Mouse (Mus musculus): ENCODE data around the gene Smdt1.
"Not testable (repeated sequence)": the region's sequence is repeated elsewhere in the genome, so short reads cannot be mapped to it uniquely, and the experiment has no call there.

Gene Smdt1

DNA sequence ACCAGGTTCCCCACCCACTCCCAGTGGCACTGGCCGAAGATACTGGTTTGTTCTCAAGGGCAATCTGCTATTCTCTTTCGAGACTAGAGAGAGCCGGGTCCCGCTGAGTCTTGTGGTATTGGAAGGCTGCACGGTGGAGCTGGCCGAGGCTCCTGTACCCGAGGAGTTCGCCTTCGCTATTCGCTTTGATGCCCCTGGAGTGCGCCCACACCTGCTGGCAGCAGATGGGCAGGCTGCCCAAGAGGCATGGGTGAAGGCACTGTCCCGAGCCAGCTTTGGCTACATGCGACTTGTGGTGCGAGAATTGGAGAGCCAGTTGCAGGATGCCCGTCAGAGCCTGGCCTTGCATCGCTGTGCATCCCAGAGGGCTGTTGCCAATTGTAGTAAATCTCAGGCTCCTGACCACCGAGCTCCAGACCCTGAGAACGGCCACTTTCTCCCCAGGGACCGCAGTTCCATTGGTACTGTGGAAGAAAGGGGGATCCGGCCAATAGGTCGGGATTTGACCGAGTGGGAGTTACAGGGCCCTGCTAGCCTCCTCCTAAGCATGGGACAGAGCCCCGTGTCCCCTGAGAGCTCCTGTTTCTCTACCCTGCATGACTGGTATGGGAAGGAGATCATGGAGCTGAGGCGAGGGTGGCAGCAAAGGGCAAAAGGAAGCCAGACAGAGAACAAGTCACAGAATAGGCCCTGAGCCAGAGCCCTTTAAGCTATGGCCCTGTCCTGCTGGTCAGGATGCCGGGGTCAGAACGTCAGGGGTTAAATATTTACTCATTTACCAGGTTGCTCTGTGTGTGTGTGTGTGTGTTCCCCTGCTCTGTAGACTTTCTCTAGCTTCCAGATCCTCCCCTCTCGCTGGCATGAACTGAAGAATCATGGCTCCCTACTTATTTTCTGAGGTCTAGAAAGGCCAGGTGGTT lies 4.9 kb downstream of the Smdt1 start:
- no peak for DNase-seq (ENCODE audit: low read depth, low spot score)

DNA sequence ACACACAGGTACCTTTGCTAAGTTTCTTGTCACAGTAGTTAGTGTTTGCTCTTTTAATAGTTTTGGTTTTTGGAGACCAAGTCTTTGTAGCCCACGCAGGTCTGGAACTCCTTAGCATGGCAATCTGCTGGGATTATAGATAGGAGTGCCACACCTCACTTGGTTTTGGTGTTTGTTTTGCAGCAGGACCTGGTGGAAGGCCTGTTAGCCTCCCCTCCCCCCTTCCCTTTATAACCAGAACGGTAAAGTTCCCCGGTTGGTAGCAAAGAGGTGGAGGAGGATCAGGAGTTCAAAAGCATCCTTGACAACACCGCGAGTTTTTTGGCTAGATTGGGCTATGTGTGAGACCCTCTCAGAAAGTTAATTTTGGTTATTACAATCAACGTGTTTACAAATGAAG lies 6.2 kb downstream of the Smdt1 start:
- no peak for DNase-seq (ENCODE audit: low read depth, low spot score)

DNA sequence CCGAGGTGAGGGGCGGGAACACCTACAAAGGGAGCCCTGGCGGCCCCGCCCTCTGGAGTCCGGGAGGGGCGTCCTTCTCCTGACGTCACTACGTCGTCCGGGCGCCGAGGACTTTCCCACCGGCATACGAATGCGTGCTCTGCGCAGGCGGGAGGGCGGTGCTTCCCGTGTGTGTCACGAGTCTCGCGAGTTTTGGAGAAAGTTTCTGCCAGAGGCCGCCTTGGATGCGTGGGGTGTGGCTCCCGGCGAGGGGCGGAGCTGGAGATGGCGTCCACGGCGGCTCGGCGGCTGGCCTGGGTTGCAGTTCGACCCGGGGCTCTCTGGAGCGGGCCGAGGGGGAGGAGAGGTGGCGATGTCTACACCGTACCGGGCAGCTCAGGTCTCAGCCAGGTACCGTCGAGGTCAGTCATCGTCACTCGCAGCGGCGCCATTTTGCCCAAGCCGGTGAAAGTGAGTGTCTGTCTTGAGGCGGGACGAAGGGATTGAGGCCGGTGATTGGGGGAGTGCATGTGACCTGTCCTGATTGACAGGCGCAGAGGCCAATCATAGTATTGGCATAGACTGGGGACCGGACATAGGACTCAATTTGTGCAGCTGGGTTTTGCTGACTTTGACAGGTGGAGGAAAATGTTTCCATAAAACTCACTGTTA lies 7.2 kb downstream of the Smdt1 start:
- DNase-seq (ENCODE audit: low read depth, low spot score) = peak; percentile 99

DNA sequence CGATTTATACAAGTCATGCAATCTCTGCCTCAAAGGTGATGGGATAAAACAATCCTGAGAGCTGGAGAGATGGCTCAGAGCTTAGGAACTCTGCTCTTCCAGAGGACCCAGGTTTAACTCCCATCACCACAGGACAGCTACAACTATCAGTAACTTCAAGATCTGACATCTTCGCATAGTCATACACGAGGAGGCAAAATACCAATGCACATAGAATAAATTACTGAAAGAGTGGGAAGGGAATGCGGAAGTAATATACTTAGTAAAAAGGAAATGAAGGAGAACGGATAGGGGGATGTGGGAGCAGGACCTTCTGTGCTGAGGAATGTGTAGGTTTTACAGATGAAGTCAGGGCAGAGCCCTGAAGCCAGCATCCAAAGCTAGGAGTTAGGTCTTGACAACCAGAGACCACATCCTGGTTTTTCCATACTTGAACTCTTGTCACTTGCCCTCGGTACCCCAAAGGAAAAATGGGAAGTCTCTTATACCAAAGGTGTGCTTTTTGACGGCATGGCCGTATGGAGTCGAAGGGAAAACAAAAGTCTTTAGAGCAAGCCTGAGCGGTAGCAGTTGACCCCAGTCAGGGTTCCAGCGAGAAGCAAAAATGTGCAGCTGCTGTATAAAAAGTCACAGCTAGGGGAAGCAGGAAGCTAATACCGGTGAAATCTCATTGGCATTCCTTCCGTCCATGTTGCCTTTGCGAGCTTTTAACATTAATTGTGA lies 8.0 kb downstream of the Smdt1 start:
- DNase-seq (ENCODE audit: low read depth, low spot score) = no peak

DNA sequence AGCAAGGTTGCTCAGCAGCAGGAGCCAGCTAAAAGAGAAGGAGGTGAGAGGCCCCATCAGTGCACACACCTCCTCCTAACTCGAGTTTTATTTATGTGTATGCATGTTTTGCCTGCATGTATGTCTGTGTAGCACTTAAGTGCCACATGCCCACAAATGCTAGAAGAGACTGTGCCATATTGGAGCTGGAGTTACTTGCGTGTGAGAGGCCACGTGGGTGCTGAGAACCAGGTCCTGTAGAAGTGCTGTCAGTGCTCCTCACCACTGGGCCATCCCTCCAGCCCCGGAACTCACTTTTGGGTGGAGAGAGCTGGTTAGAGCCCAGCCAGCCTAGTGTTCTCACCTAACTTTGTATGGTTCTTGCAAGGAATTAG lies 8.5 kb downstream of the Smdt1 start:
- DNase-seq (ENCODE audit: low read depth, low spot score) = no peak

DNA sequence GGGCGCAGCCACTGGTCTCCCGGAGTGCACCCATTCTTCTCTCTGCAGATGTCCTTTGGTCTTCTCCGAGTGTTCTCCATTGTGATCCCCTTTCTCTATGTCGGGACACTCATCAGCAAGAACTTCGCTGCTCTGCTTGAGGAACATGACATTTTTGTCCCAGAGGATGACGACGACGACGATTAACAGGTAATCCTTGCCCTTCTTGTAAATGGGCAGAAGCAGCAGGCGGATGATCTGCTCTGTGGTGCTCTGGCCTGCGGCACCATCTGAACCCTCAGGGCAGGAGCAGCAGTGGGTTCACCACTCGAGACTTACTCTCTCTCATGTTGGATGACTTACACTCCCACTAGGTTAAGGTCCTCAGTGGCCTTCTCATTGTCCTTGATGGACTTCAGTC lies 9.1 kb downstream of the Smdt1 start:
- DNase-seq (ENCODE audit: low read depth, low spot score) = no peak

DNA sequence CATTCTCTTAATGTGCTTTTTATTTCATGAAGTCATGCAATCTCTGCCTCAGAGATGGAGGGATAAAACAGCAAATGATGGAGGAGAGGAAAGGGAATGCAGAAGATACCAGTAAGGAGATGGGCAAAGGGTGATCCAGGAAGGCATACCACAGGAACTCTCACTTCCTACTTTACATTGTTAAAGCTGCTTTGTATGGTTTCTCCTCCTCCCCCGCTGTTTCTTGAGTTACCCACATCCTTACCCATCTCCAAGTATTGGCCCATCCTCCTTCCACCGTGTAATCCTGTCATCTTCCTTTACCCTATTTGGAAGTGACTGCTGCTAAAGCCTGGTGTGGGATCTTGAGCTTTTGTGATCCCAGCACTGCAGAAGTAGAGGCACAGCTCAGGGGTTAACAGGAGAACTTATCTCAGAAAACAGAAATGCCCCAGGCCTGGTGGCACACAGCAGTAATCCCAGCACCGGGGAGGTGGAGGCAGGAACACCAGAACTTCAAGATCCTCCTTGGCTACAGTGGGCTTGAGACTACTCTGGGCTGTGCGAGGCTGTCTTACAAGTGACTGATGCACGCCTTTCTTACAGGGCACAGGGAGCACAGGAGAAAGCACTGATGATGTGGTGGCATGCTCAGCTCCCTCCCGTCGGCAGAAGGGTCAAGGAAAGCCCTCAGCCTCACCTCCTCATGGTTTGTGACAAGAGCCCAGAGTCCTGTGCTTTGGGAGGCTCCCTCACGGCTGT lies 9.7 kb downstream of the Smdt1 start:
- no peak for DNase-seq (ENCODE audit: low read depth, low spot score)

DNA sequence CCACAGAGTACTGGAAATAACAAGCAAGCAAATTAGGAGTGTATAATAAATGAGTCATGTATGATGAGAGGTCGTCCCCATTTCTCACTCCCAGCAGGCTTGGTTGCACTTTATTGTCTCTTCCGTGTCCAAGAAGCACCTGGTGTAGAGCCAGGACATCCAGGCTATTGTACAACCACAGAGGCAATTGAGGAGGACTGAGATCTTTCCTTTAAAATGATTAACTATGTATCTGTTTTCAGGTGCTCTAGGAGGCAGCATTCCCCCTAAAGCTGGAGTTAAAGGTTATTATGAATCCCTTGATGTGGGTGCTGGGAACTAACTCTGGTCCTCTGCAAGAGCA lies 10.2 kb downstream of the Smdt1 start:
- DNase-seq (ENCODE audit: low read depth, low spot score) = no peak

DNA sequence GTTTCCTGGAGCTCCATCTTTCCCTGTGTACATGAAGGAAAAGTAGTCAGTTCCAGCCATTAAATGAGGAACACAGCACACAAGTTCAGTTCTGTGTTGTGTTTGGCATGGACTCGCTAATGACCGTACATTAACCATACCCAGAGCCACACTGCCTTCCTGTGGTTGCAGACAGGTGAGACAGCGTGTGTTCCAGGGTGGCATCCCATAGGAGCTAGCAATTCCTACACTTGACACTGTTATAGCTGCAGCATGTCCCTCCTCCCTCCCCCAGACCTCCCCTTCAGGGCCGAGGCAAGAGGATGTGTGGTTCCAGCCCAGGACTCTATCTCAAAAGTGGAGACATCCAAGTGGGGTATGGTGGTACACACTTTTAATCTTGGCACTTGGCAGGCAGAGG lies 11.6 kb downstream of the Smdt1 start:
- DNase-seq (ENCODE audit: low read depth, low spot score) = no peak

DNA sequence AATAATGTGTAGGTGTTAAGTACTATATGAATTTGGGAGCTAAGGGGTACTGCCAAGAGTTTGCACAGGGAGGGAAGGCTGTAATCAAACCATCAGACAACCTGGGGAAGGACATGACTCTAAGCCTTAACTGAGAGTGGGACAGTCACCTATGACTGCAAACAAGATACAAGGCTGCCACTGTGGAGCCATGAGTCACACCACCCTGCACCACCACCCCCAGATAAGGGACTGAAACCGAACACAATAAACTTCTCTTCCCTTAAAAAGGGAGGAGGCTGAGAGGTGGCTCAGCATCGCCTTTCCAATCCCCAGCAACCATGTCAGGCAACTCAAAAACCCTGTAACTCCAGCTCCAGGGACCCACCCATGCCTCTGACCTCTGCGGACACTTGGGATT lies 12.7 kb downstream of the Smdt1 start:
- DNase-seq (ENCODE audit: low read depth, low spot score) = no peak

DNA sequence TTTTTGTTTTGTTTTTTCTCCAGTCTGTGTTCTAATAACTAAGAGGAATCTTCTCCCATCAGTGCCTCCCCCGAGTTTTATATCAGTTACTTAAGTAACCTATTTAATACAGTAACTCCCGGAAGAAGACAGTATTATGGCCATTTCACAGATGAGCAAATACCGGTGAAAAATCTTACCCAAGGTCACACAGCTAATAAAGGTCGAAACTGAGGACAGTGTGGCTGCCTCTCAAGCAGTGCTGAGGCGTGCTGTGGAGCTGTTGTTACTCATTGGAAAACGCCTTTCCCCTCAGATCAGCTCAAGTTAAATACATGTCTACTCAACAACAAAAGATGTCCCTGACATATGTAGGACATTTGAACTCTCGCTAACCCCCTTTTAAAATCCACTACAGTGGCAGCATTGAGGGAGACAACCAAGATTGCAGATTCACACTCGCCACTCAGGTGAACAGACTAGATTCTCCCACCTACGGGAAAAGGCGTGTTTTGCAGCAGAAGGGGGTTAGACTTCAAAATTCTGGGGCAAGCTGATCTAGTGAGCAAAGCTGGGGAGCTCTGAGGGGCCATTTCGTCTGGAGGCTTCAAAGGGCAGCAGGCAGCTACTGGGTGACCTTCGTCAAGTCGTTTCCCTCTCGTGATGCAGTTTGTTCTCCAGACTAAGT lies 14.5 kb downstream of the Smdt1 start:
- peak; percentile 59 for DNase-seq (ENCODE audit: low read depth, low spot score)

DNA sequence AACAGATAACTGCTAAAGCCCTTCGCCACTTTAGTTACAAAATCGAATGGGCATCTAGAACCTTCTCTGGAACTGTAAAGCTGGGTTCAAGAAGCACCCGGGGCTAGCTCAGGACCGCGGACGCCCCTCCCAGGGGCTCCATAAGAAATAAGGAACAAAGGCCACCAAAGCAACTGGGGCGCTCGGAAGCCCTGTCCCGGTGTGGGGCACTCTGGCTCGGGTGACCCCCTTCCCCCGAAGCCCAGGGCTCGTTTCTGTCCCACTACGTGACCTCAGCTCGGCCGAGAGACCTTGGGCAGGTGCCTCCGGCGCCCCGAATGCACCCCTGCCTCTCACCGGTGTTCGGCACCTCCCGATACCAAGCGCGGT lies 15.0 kb downstream of the Smdt1 start:
- DNase-seq (ENCODE audit: low read depth, low spot score) = no peak

DNA sequence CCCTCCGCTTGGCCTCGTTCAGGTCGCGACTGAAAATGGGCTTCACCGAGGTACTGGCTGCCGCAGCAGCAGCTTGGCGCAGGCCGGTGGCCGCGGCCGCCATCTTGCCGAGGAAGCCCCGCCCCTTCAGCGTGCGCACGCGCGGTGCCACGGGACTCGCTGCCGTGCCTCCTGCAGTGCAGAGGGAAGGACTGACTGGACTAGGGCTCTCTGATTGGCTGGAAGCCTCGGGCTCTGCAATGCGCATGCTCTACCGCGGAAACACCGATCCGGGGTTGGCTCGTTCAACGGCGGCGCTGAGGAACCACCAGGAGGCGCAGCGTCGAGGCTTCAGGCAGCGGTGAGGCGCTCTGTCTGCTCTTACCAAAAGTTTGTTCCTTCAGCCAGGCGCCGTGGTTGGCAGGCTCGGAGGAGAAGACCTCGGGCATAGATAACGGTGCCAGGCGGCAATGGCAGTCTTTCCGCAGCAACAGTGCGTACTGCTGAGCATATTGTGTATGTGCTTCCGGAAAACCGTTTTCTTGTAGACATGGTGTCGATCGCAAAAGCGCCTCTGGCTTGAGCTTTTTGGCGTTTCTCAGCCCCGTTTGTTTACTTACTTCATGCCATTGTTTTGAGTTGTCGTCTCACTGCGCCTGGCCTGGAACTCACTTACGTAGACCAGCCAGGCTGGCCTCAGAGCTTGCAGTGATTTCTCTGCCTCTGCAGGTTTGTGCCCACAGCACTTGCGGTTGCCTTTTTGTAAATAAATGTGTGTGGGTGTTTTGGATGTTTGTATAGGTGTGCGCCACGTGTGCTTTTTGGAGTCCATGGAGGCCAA lies 15.6 kb downstream of the Smdt1 start, which contains the start of gene Ndufa6:
Gene Ndufa6, minus strand, starts transcription at position 197 of the 820 bp plus-strand sequence.
- peak; percentile 99 for DNase-seq (ENCODE audit: low read depth, low spot score)

DNA sequence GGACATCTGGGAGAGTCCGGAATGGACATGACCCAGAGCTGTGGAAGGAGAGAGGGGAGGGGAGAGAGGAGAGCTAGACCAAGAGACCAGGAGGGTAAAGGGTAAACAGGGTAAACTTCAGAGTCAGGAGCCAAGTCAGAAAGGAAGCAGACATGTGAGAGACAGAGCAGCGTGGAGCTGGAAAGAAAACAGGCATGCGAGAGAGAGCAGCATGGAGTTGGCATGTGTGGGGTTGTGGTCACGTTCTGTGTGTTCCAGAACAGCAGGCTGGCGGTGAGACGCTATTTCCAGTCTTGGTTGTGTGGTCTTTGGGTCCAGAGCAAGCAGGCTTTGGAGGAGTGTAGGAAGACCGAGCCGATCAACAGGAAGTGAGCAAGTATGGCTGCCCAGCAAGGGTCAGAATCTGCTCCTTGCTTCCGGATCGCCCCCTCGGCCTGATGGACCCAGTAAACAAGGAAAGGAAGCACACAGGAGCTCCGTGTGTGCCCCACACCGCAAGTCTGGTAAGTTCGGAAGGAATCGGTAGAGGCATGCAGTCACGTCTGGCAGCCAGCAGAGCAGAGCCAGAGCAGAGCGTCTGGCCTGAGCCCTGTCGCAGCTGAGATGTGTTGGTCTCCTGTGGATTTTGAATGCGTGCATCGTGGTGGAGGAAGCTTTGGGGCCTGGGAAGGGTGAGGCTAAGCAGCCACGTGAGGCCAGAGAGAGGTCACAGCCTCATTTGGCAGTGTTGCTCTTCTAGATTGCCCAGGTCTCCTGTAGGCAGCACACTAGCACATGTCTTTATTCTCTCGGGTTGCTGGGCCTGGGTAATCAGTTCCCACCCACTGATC lies 19.9 kb downstream of the Smdt1 start:
- no peak for DNase-seq (ENCODE audit: low read depth, low spot score)

DNA sequence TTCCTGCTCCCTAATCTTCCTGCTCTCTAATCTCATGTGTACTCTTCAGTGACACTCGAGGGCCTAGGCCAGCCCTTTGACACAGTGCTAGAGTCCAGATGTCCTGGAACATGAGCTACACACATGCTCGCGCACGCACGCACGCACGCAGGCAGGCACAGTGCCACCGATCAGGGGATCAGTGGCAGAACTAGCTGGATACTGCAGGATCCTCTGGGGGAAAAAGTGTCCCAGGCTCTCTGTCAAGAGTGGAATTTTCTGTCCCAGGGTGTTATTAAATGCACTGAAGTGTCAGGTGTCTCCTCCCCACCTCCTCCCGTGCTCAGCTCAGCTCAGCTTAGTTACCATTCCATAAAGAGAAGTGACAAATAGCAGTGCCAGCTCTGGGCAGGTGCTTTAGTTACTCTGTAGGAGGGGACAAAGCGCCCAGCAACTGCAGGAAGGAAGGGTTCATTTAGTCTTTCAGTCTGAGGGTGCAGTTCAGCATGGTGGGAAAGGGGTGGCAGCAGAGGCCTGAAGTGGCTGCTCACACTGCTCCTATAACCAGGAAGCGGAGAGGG lies 22.8 kb downstream of the Smdt1 start:
- DNase-seq (ENCODE audit: low read depth, low spot score) = peak; percentile 60

DNA sequence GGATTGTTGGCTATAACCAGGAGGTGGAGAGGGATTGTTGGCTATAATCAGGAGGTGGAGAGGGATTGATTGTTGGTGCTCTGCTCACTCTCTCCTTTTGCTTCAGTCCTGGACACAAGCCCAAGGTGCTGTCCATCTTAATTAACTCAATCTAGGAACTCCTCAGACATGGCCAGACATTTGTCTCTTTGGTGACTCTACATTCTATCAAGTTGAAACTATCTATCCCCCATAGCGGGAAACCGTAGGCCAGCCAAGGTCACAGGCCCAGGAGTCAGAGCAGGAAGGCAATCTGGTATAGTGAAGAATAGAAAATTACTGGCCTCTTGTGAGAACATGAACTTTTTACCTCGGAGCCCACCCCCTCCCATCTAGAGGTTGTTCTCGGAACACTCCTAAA lies 23.5 kb downstream of the Smdt1 start:
- DNase-seq (ENCODE audit: low read depth, low spot score) = no peak

DNA sequence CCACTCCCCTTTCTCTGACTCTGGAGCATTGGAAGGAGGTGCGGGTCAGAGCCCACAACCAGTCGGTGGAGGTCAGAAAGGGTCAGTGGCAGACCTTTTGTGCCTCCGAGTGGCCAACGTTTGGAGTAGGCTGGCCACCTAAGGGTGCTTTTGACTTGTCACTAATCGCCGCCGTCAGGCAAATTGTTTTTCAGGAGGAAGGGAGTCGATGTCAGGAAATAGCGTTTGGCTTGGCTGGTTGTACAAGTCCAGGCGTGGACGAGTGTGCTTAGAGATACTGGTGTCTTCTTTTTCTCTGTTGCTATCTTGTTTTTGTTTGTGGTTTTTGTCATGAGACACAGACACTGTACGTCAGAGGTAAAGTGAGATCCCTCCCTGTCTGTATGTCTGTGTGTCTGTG lies 25.0 kb downstream of the Smdt1 start:
- DNase-seq (ENCODE audit: low read depth, low spot score) = not testable (repeated sequence)

DNA sequence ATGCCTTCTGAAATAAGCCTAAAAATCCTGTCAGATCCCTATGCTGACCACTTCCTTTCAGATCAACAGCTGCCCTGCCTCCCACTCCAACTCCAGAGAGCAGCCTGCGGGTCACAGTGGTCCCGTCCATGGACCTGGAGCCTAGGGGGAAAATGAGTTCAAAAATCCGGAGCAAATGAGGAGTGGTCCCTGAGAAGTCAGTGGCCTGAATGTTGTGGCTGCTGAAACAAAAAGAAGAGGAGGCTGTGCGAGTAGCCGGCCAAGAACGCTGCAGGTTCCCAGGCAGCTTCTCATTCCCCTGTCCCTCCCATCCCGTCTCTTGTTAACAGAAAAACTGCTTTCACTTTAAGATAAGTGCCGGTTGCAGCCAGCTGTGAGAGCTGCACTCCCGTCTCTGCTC lies 25.8 kb downstream of the Smdt1 start:
- not testable (repeated sequence) for DNase-seq (ENCODE audit: low read depth, low spot score)

DNA sequence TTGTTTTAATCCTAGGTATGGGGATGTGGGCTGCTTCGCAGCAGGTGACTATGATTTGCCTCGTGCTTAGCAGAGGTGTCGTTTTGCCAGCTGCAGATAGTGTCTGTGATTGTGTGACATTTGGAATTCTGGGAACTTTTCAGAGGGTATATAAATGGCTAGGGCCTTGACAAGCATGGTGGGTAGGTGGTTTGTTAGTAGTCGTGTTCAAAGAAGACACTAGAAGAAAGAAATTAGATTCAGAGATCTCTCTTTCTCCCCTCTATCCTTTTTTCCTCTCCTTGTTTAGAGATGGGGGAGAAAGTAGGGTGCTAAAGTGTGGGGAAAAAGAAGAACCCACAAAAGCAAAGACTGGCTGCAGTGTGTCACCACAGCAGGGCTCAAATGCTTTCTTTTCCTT lies 29.4 kb downstream of the Smdt1 start:
- no peak for DNase-seq (ENCODE audit: low read depth, low spot score)

Data from ES-CJ7 (cell line).